In genomic region chr1:82162926-82163325, GRCm38 (mm10) we compare ENCODE assay signal across 16 mouse cellular contexts.
"Had no signal": no experiment of that assay in that cellular context is flagged by ENCODE, and none has a peak within 500 bp of the region (broad histone marks: within the 10 kb centered on the region; RNA-seq: fewer than 3 reads in every experiment).

No protein-coding gene starts in this region.

- H3K27me3 ChIP-seq: megakaryocyte, embryonic 14.5 days; midbrain, embryonic 13.5 days; midbrain, embryonic 15.5 days; neural tube, embryonic 12.5 days had no signal

- H3K4me1 ChIP-seq: lung, embryonic 15.5 days; megakaryocyte, embryonic 14.5 days; midbrain, embryonic 13.5 days; midbrain, embryonic 15.5 days; neural tube, embryonic 12.5 days had no signal

- DNase-seq: lung, adult 2 months; lung, postnatal 14 days; lung, postnatal 36 days; right cerebral cortex, postnatal 14 days; spleen, adult 18-20 months; thymus, adult 18-20 months; thymus, postnatal 14 days; thymus, postnatal 36 days had no signal

- H3K4me3 ChIP-seq: lung, embryonic 15.5 days; megakaryocyte, embryonic 14.5 days; midbrain, embryonic 13.5 days; midbrain, embryonic 15.5 days; neural tube, embryonic 12.5 days had no signal

- H3K4me2 ChIP-seq: lung, embryonic 15.5 days; midbrain, embryonic 11.5 days; midbrain, embryonic 13.5 days; midbrain, embryonic 15.5 days; neural tube, embryonic 12.5 days had no signal

- H3K36me3 ChIP-seq: lung, embryonic 15.5 days; midbrain, embryonic 13.5 days; midbrain, embryonic 15.5 days; neural tube, embryonic 12.5 days had no signal

- H3K9me3 ChIP-seq: lung, embryonic 15.5 days; megakaryocyte, embryonic 14.5 days; midbrain, embryonic 13.5 days; midbrain, embryonic 15.5 days; neural tube, embryonic 12.5 days had no signal

- ATAC-seq: lung, postnatal 0 days; midbrain, embryonic 13.5 days; midbrain, embryonic 15.5 days had no signal

- H3K9ac ChIP-seq: lung, embryonic 15.5 days; midbrain, embryonic 13.5 days; midbrain, embryonic 15.5 days; neural tube, embryonic 12.5 days had no signal

- H3K27ac ChIP-seq: lung, embryonic 15.5 days; macrophage; midbrain, embryonic 13.5 days; midbrain, embryonic 15.5 days; neural tube, embryonic 12.5 days had no signal
